Mouse (Mus musculus) regulatory T cell (primary cell): ENCODE measurements around the gene Sec61g.

ENCODE experiments used
- in situ Hi-C: fragments of 300-600 bp; cut with MboI, MseI; formaldehyde crosslinking; loops from one replicate; pipeline ENCODE4 v1.15.1; 2025; ENCODE audit warnings: high pct_unique_total_duplicates

Gene Sec61g

DNA sequence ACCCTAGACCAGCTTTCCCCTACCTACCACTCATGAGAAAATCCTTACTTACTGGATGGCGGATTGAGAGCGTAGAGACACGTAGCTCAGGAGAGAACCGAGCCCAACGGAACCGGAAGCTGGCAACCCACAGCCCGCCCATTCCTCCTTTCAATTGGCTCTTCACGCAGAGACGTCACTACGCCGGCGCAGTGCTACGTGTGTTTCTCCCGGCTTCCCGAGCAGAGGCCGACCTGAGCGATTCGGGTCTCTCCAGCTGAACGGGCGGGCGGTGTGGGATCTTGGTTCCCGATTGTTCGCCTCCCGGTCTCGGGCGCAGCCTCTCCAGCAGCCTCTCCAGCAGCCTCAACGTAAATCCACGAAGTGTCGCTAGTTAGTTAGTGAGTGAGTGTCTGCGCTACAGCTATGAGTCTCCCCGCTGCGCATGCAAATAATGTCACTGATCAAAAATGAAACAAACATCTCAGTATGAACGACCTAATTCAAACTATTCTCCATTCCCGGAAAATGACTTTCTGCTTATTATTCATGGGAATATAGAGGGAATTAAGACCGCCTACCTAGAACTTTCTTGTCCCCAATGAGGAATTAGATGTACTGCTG, at the start of gene Sec61g:
Gene Sec61g (minus strand): TSS at position 433 of the 603 bp plus-strand sequence.
- in situ Hi-C loops: loop anchor here (5.0 to 25.0 kb wide), 3 partner anchors 444 to 1447 kb away; partner anchors contain the start of genes C1d, Etaa1 and Fbxo48

DNA sequence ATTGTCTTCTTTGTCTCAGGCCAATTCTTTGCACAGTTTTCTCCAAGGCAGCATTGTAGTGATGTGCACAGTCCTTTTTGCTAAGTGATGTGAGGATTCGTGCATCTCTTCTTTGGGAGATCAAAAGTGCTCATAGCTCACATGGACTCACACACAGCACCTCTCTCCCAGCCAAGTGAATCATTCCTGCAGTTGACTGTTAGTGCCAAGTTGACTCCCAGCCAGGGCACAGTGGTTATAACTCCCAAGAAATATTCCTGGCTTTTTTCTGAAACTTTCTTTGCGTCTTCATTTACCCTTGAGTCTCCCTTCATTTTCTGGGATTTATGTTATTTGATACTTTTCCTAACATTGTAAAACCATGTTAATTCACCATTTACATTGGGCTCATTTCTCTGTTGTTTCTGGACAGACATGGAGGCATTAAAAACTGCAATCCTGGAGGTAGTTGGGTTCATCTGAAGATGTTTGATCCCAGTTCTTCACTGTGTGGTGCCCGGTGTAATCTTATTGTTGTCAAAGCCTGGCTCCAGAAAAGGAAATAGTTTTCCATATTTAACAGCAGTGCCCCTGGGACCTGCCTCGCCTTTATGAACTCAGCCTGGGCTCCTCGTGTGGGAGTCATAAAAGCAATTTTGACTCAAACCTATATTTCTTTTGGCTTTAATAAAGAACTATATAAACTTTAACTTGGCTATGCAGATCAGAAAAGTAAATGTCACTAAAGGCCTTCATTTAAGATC, 38.3 kb upstream of the Sec61g start:
- in situ Hi-C loops: no loop called here

- in situ Hi-C loops: no loop called here
Observed at GRCm38 (mm10) chr11:16537379-16537778, 29.1 kb upstream of the Sec61g start.

DNA sequence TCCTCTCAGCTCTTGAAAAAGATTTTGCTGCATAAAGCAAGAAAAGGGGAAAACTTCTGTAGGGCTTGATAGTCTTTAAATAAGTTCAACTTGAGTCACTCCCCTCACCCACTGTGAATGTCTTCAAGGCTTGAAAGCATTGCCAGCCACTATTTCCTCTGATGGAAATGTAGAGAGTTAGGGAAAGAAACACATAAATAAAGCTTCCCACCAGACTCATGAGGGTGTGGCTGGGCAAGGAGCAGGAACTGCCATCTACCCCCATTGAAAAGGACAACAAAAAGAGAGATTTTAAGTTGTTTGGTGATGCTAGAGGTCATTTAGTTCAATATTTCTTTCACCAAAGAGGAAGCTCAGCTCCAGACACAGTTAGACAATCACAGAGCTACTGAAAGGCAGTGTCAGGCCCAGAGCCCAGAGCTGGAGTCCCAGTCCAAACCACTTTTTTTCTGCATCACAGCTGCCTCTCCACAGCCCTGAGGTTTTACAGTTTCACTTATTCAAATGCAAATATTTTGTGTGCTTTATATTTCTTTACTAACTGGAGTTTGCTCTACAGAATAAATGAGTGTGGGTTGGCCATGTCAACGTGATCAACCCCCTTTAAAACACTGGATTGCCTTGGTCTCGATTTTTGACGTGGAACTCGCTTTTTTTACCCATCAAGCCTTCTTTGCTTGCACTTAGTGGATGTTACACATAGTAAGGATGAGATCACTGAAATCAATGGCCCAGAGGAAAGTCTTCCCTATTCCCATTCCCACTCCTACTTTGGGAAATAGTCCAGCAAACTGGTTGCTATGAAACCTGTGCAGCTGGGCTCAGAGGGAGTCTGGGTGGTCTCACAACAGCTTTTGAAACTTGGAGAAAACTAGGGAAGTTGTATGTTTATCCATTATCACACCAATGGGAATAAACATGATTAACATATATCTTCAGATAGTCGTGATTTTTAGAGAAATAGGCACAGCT, 26.6 kb upstream of the Sec61g start:
- in situ Hi-C loops: no loop called here

- in situ Hi-C loops: no loop called here
Observed at GRCm38 (mm10) chr11:16532877-16533276, 24.6 kb upstream of the Sec61g start.

- in situ Hi-C loops: no loop called here
Observed at GRCm38 (mm10) chr11:16528909-16529308, 20.6 kb upstream of the Sec61g start.

DNA sequence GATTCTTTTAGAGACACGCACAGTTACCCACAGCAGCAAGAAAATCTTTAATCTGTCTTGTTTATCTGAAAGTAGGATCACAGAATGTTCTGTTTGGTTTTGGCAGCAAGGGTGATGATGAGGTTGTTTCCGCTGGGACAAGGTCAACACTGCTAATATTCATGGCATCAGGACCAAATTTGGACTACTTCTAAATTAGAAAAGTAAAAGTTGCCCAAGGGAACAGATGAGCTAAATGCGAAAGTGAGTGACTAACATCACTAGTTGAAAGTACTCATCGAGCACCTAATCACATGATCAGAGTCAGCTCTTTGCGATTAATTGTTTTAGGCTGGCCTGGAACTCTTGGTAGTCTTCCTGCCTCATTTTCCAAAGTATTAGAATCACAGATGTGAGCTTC, 20.1 kb upstream of the Sec61g start:
- in situ Hi-C loops: no loop called here

- in situ Hi-C loops: no loop called here
Observed at GRCm38 (mm10) chr11:16527743-16528142, 19.5 kb upstream of the Sec61g start.

- in situ Hi-C loops: no loop called here
Observed at GRCm38 (mm10) chr11:16526467-16526866, 18.2 kb upstream of the Sec61g start.

DNA sequence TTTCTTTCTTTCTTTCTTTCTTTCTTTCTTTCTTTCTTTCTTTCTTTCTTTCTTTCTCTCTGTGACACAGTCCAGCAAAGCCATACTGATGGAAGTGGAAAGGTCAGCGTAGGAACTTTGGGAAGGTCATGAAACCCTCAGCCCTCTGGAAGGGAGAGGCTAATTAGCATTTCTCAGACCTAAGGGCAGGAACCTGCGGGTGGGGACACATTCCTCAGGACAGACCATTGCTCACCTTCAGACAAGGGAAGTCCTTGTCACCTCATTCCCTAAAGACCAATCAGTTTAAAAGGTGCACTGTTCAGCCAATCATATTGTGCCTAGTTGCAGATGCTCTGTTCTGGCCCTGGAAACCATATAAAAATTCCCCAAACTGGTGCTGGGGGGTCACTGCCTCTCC, 17.4 kb upstream of the Sec61g start:
- in situ Hi-C loops: no loop called here

- in situ Hi-C loops: loop anchor here (25.0 kb wide), 1 partner anchor 737 kb away; the partner anchor contains the start of gene C1d
Observed at GRCm38 (mm10) chr11:16524917-16525640, 16.8 kb upstream of the Sec61g start.

- in situ Hi-C loops: loop anchor here (5.0 to 25.0 kb wide), 2 partner anchors 47 to 747 kb away; partner anchors contain the start of gene C1d
Observed at GRCm38 (mm10) chr11:16515081-16515480, 6.8 kb upstream of the Sec61g start.

DNA sequence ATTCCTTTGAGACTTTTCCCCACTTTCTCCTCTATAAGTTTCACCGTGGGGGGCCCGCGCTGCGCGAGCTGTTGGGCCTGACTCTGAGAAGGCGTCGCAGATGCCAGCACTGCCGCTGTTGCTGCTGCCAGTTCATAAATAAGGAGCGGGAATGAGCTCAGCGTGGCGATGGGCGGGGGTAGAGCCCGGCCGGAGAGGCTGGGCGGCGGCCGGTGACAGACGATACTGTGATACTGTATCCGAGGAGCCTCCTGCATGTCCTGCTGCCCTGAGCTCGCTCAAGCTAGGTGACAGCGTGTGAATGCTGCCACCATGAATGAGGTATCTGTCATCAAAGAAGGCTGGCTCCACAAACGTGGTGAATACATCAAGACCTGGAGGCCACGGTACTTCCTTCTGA, 5.9 kb upstream of the Sec61g start:
- in situ Hi-C loops: loop anchor here (25.0 kb wide), 1 partner anchor 748 kb away; the partner anchor contains the start of gene C1d

DNA sequence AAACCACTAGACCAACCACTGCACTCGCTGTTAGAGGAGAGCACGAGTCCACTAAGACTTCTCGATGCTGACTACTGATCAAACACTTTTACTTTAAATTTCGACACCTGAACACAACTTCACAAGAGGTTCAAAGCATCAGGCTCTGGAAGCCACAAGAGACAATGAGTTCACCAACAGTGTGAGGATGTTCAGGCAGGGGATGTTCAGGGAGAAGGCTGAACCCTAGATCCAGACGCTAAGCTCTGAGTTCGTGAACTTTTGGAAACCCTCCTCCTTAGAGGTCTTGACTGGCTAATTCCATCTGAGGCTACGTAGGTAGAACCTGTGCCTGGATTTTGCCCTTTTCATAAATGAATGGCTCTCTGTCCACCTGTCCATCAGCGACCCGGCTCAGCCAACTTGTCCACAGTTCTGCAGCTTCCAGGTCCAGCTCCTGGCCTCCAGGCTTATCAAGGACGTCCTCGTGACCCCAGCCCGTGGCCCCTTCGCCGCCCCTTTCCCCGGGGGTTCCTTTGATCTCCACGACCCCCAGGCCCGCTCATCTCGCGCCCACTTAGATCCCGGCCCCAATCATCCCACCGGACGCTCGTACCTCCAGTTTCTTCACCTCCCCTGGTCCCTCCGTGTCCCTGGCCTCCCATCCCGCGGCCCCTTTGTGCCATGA, 766 bp downstream of the Sec61g start:
- in situ Hi-C loops: loop anchor here (5.0 to 25.0 kb wide), 3 partner anchors 445 to 1447 kb away; partner anchors contain the start of genes C1d, Etaa1 and Fbxo48

- in situ Hi-C loops: loop anchor here (5.0 to 25.0 kb wide), 3 partner anchors 446 to 1449 kb away; partner anchors contain the start of genes C1d, Etaa1 and Fbxo48
Observed at GRCm38 (mm10) chr11:16505999-16506398, 2.3 kb downstream of the Sec61g start.

GRCm38 (mm10) chr11:16503150-16503549, 5.1 kb downstream of the Sec61g start:
- in situ Hi-C loops: loop anchor here (10.0 to 25.0 kb wide), 2 partner anchors 759 to 1452 kb away; partner anchors contain the start of genes C1d and Etaa1

DNA sequence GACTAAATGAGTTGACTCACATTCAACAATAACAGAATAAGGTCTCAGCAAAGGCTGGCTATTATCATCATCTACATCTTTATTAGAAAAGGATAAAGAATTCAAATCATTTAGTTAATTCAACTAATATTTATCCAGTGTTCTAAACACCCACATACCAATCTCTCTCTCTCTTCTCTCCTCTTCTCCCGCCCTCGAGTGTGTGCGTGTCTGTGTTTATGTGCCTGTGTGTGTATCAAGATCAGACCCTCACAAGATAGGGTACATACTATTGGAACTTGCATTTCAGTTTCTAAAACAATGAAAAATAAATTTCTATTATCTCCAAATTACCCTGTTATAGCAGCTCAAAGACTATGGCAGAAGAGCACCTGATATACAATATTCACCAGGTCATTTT, 5.5 kb downstream of the Sec61g start:
- in situ Hi-C loops: loop anchor here (10.0 to 25.0 kb wide), 2 partner anchors 760 to 1452 kb away; partner anchors contain the start of genes C1d and Etaa1

DNA sequence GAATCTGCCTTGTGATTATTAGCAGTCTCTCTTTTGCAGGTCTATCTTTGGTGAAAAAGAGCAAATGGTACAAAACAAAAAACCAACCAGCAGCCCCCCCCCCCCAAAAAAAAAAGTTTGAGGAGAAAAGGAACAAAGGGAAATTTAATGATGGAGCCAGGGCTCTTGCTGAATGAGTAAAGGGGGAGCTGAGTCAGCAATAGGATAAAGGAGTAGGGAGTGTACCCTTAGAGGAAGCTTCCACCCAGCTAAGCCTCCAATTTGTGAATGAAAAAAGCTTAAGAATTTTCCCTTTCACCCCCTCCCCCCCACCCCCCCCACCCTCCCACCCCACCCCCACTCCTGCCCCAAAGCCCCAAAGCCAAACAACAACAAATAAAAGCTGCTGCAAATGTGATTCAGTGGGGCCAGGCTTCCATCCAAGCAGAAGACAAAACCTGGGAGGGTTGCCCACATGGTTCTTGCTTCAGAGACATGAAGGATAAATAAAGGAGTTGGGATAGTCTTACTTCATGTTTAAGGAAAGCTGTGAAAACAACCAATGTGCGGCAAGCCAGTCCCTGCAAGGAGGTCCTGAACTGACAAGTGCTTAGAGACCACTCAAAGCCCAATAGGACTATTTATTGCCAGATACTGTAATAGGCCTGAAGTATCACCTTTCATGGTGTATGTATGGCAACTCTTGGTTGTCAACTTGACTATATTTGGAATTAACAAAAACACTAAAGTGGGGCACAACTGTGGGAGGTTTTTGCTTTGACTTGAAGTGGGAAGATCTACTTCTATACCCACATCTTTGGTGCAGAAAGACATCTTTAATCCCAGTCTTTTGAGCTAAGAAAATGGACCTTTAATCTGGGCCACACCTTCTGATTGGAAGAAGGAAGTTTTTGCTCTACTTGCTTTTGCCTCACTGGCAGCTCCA, 9.3 kb downstream of the Sec61g start:
- in situ Hi-C loops: no loop called here
